Mouse (Mus musculus) kidney, adult 9 months (tissue): ENCODE results near the gene Irf2bp2.
A peak's percentile ranks its signal among the peaks of the same experiment; 100 is the strongest.

ENCODE experiments used
- DNase-seq: peaks from one replicate; pipeline ENCODE4 v3.0.0; 2022

Gene Irf2bp2

GRCm38 (mm10) chr8:126586101-126586500 is 7.7 kb downstream of the Irf2bp2 start:
- DNase-seq = no peak

GRCm38 (mm10) chr8:126585561-126586031 is 8.2 kb downstream of the Irf2bp2 start:
- DNase-seq = no peak

DNA sequence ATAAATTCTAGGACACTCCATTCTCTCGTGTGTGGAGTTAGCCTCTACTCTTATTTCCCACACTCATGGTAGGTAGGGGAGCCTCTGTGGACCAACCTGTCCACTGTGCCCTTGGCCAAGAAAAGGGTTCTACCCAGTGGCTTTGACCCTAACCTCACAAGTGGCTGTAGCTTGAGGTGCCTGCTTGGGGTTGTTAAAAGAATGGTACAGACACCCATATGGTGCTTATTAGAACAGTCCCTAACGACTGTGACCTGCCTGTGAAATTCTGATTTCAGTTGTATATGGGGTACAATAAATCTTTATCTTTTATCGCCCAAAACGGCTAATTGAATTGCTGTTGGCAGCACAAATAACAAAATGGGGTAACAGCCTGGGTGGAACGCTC is 8.9 kb downstream of the Irf2bp2 start:
- DNase-seq = no peak

DNA sequence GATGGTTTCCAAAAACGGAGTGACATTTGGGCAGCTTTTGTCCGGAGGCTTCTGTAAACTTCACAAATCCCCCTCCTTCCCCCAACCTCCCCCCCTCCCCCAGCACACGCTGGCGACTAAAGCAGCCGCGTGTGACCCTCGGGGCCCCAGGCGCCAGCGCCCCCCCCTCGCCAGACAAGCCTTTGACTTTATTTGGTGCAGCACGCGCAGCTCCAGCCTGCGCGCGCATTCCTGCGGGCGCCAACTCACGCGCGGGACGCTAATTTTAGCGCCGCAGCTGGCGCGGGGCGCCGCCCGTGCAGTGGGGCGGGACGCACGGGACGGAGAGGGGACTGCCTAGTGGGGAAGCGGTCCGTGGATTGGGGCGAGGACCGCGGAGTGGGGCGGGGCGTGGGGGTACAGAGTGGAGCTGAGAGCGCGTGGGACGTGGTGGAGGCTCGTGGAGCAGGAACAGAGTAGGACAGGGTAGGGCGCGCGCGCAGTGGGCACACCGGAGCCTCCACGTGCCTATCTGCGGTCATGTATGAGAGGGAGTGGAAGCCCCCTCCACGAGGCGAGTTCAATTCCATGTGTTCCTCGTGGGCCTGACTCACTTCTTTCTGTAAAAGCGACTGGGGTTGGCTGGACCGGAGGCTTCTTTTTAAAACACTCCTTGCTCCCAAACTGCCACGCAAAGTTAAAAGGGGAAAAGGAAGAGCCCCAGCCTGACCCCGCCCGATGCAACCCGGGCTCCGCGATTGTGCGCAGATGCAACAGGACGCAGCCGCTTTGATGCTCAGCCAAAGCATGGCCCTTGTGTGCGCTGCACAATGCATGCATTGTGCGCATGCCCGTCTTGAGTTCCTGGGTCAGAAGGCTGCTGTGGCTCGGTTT is 9.6 kb downstream of the Irf2bp2 start:
- peak; percentile 78 for DNase-seq

DNA sequence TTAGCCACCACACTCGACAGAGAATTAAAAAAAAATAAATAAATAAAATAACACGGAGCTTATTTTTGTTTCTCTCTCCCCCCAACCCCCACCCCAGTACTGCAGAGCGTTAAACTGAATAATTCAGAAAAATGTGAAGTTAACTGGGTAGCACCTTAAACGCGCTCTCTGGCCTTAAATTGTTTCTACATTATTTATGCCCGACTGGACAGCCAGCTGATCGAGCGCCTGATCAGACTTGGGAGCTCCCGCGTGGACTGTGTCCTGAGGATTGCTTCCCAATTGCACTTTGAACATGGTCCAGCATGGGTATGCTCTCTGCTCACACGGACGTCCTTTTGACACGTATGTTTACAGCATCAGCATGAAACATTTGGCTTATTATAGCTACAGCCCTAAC is 10.3 kb downstream of the Irf2bp2 start:
- peak; percentile 89 for DNase-seq

DNA sequence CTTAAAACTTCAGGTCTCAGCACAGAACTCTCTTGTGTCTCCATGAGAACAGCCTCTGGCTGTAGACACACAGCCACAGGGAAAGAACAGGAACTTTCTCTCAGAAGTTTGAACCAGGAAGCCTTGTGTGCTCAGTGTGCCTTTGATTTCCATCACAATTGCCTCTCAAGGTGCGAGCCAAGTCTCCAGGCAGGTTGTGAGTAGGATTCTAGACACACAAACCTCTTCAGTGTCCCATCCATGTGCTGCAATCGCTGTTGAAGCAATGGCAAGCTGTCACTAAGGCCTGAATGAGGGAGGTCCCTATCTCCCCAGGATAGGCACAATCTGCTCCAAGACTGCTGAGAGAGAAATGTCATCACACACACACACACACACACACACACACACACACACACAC is 10.8 kb downstream of the Irf2bp2 start:
- DNase-seq = no peak

GRCm38 (mm10) chr8:126582509-126582908 is 11.3 kb downstream of the Irf2bp2 start:
- DNase-seq = peak; percentile 78

DNA sequence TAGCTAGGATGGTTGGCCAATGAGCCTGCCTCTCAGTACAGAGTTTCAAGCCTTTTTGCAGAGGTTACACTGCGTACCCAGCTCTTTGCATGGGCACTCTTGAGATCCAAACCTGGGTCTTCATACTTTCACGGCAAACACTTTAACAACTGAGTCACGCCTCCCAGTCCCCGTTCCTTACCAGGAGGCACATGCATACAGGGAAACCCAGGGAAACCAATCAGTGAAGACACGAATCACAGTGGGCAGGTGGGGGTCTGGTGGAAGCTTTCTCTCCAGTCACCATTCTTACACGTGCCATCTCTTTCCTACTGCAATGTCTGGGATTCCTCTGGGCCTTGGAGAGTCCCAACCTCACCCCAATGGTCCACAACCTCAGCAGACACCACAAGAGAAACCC is 12.1 kb downstream of the Irf2bp2 start:
- no peak for DNase-seq

GRCm38 (mm10) chr8:126580826-126581225 is 13.0 kb downstream of the Irf2bp2 start:
- no peak for DNase-seq

GRCm38 (mm10) chr8:126580086-126580485 is 13.7 kb downstream of the Irf2bp2 start:
- DNase-seq = no peak

GRCm38 (mm10) chr8:126578641-126579040 is 15.1 kb downstream of the Irf2bp2 start:
- peak; percentile 45 for DNase-seq

DNA sequence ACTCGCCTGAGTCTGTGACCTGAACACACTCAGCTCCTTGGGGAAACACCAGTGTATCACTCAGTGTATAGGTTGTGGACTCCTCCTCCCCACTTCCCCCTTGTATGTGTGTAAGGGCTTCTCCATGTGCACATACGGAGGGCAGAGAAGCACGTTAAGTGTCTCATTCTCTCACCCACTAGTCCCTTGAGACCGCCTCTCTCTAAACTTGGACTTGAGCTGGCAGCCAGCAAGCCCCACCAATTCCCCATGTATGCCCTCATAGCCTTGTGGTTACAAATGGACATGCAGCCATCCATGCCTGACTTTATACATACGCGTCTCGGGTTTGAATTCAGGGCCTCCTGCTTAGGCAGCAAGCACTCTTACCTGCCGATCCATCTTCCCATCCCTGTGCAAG is 16.9 kb downstream of the Irf2bp2 start:
- no peak for DNase-seq

DNA sequence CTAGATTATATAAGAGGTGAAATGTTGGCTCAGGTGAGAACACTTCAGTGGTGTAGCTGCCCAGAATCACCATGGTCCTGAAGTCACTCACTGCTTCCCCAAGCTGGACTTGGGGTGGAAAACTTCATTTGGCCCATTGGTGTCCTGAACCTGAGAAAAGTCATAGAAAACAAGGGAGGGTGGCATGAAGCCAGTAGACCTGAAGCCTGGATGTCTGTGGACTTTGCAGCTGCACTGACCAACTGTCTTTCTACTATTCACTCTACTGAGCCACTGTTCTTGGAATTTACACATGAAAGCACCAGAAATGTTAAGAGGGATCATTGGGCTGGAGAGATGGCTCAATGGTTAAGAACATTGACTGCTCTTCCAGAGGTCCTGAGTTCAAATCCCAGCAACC is 17.7 kb downstream of the Irf2bp2 start:
- peak; percentile 73 for DNase-seq

DNA sequence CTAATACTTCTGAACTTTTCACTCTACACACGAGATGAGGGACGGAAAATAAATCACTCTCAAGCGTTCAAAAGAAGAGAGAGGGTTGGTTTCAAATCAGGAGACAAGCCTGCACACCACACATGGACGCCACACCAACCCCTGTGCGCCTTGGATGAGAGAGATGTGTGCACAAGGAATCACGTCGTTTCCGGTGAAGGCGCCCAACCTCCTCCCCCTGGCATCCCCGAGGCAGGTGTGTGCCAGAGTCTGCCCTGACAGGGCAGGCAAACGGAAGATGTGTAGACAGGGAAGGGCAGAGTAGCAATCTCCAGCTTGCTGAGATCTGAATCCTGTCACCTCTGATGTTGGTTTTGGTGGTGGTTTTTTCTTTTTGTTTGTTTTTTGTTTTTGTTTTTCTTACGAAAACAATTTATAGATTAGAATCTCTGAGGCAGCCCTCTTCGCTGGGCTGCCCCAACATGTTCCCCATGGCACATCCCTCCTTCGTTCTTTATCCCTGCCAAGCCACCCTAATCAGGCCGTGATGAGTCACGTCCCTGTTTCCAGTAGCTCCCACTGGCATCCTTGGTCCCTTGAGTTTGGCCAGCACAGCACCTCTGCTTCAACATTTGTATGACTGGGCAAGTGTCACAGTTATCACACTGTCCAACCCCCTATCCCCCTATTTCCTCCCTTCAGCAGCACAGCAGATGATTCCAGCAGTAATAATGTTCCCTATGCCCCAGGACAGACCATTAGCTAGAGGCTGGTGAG is 18.7 kb downstream of the Irf2bp2 start:
- no peak for DNase-seq

DNA sequence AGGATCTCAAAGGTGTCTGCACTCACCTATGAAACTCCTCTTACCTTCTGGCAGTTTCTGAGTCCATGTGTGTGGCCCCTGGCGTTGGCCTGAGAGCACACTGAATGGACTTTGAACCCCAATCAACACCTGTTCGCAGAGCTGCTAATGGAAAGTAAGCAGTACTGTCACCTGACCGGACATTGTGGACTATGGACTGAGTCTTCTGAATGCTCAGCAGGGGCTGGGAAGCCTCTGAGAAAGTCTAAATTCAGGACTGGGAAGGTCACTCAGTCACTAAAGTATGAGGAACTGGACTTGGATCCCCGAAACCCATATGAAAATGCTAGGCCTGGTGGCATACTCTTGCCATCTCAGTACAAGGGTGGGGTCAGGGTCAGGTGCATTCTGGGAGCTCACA is 19.9 kb downstream of the Irf2bp2 start:
- peak; percentile 95 for DNase-seq

- DNase-seq = no peak
Observed at GRCm38 (mm10) chr8:126573079-126573694, 20.6 kb downstream of the Irf2bp2 start.

GRCm38 (mm10) chr8:126571065-126571660 is 22.6 kb downstream of the Irf2bp2 start:
- no peak for DNase-seq

GRCm38 (mm10) chr8:126570521-126571040 is 23.2 kb downstream of the Irf2bp2 start:
- no peak for DNase-seq

DNA sequence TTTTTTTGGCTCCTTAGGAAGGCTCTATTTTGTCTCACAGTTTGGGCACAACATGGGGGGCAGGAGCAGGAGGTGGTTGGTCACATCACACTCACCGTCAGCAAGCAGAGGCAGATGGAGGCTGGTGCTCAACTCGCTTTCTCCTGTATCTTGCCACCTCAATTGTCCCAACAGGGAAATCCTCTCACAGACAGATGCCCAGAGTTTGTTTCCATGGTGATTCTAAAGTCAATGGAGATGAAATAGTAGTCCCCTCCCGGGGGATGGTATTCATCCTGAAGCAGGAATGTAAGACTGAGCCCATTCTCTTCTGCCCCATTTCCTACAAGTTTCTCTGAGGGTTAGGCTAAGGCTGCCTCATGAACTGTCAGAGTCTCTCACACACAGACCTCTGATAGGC is 23.7 kb downstream of the Irf2bp2 start:
- no peak for DNase-seq

DNA sequence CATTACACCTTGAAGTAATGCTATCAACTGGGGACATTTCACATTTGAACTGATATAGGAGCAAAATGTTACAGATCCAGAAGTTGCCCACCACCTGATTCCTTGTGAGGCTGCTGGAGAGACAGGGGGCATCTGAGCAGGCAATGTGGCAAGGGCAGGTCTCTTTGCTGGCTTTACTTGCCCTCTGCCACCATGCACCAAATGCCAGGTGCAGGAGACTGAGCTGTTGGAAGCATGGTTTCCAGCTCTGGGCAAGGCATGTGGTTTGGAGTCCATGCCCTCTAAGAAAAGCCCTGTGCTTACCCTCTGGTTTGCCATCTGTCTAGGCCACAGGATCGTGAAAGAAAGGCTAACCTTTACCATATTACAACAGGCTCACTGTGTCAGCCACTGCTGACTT is 24.1 kb downstream of the Irf2bp2 start:
- no peak for DNase-seq

GRCm38 (mm10) chr8:126567674-126568073 is 26.1 kb downstream of the Irf2bp2 start:
- no peak for DNase-seq

DNA sequence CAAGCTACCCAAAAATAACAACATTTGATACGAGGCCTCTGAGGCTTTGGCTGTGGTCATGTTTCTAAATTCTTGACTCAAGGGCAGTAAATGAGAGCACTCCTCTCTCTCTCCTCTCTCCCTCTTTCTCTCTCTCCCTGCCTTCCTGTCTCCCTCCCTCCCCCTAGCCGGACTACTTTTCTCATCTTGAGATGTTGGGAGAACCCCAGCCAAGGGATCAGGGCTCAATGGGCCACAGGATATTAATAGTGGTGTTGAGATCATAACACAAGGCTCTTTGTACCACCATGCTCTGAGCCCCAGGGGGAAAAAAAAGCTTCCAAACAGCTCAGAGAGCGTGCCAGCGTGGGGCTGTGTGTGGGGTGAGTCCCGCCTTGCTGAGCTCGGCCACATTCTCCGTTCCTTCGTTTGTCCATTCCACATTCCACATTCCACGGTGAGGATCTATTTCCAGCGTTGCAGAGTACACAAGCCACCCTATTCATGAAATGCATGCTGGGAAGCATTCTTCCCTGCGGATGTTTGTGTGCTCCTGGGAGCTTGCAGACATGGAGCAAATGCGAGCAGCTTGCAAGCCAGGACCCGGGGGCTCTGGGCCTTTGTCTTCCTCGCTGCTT is 27.2 kb downstream of the Irf2bp2 start:
- DNase-seq = peak; percentile 60
